Mouse (Mus musculus): Measurements from ENCODE around the gene Gm21981.
A peak's percentile ranks its signal among the peaks of the same experiment; 100 is the strongest.

Gm21981 gene

DNA sequence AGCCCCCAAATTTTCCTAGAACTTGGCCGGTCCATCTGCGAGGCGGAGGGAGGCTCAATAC, at the start of gene Gm21981:
Gm21981 (minus strand) TSS at position 14 of the 61 bp plus-strand sequence.
- DNase-seq (ENCODE audit: low spot score) = no peak

DNA sequence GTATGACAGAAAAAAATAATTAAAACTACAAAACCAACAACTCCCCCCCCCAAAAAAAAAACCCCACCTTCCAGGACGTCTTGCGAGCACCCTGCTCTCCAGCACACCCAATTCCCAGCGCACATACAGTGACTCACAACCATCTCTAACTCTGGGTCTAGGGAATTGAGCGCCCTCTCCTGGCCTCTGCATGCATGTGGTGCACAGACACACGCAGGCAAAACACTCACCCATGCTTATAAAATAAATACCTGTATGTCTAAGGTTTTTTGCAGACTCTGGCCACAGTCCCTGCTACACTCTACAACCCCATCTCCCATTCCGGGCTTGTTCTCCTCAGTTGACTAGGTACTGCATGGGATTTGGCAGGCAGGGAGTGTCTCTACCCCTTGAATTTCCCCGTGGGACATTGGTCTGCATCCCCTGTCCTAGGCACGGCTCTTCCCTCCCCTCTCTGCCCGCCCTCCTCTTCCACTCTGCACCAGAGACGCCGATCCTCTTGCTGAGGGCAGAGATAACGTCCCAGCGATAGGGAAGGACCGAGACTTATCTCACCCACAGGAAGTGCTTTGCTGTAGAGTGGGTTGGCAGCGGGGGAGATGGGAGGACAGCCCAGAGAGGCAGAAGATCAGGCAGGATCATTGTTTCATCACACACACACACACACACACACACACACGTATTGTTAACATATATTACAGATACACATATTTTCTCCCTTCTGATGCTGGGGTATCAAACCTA, 48.9 kb upstream of the Gm21981 start:
- no peak for DNase-seq (ENCODE audit: low spot score)

DNA sequence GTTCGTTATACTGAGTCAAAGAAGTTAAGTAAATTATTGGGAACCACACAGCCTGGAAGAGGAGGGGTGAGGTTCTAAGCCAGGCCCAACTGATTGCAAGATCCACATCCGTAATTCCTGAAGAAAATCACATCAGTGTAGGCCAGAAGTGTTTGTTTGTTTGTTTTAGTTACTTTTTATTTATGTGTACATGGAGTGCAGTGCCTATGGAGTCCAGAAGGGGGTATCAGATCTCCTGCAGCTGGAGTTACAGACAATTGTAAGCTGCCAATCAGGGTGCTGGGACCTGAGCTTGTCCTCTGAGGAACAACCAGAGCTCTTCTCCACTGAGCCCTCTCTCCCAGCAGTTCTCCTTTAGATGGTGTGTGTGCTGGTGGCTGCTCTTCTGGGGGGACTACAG, 45.9 kb upstream of the Gm21981 start:
- DNase-seq (ENCODE audit: low spot score) = peak; percentile 22

- DNase-seq (ENCODE audit: low spot score) = no peak
Measured at GRCm38 (mm10) chr17:47738879-47739798, 44.9 kb upstream of the Gm21981 start.

GRCm38 (mm10) chr17:47738066-47738878, 44.0 kb upstream of the Gm21981 start:
- DNase-seq (ENCODE audit: low spot score) = no peak

GRCm38 (mm10) chr17:47737271-47738065, 43.2 kb upstream of the Gm21981 start:
- peak; percentile 83 for DNase-seq (ENCODE audit: low spot score)

DNA sequence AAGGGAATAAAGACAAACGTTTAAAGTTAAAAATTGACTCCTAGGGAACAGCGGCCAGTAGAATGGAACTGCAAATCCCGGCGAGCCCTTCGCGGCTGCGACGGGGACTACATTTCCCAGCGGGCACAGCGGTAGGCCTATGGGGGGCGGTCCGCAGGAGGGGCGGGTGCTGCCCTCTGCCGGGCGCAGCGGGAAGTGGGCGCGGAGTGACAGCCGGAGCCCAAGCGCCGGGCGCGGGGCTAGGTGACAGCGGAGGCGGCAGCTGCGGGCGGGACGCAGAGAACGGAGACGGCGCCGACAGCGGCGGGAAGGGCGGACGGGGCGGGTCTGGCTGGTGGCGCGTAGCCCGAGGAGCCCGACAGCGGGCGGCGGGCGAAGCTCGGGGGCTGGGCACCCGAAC, 42.6 kb upstream of the Gm21981 start, which contains the start of gene Tfeb:
Tfeb (plus strand) TSS at position 175 of the 400 bp plus-strand sequence.
- DNase-seq (ENCODE audit: low spot score) = peak; percentile 94

DNA sequence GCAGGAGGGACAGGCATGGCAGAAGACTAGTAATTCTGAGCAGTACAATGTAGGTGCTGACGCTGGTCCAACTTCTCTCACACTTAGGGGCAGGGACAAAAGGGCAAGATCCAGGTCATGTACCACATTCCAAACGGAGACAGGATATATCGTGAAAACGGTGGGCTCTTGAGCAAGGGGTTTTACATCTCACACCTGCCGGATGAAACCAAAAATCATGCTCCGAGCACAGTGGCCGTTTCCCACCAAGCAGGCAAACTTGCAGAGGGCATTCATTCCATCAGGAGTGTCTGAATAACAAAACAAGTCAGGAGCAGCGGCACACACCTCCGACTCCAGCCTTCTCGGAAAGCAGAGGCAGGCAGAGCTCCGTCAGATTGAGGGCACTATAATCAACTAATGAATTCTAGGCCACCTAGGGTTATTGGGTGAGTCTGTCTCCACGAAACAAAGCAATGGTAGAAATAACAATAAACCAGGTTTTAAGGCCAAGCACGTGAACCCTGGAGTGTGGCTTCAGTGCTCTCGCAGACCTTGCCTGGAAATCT, 41.4 kb upstream of the Gm21981 start:
- DNase-seq (ENCODE audit: low spot score) = no peak

GRCm38 (mm10) chr17:47730633-47731575, 36.6 kb upstream of the Gm21981 start:
- no peak for DNase-seq (ENCODE audit: low spot score)

GRCm38 (mm10) chr17:47726566-47726965, 32.3 kb upstream of the Gm21981 start, which contains the start of gene Pgc:
Pgc (plus strand) TSS chr17:47726842.
- DNase-seq (ENCODE audit: low spot score) = no peak

- DNase-seq (ENCODE audit: low spot score) = no peak
Measured at GRCm38 (mm10) chr17:47721183-47721582, 26.9 kb upstream of the Gm21981 start.

GRCm38 (mm10) chr17:47715037-47715436, 20.8 kb upstream of the Gm21981 start:
- no peak for DNase-seq (ENCODE audit: low spot score)

GRCm38 (mm10) chr17:47712889-47713571, 18.8 kb upstream of the Gm21981 start:
- no peak for DNase-seq (ENCODE audit: low spot score)

DNA sequence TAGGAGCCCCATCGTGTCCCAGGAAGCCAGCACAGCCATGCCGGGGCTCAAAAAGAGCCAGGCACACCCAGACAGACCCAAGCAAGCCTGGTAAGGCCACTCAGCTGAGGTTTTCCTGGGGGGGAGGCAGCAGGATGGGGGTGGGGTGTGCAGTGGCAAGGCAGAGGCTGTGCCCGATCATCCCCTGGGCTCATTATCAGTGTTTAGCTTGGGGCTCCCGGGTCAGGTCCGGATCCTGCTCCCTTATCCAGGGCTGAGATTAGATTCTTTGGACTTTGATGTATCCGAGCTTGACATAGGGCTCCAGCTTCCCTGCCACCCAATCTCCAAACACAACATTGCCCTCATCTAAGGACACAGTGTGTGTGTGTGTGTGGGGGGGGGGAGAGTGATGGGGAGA, 17.6 kb upstream of the Gm21981 start:
- DNase-seq (ENCODE audit: low spot score) = no peak

GRCm38 (mm10) chr17:47710036-47710435, 15.8 kb upstream of the Gm21981 start:
- no peak for DNase-seq (ENCODE audit: low spot score)

DNA sequence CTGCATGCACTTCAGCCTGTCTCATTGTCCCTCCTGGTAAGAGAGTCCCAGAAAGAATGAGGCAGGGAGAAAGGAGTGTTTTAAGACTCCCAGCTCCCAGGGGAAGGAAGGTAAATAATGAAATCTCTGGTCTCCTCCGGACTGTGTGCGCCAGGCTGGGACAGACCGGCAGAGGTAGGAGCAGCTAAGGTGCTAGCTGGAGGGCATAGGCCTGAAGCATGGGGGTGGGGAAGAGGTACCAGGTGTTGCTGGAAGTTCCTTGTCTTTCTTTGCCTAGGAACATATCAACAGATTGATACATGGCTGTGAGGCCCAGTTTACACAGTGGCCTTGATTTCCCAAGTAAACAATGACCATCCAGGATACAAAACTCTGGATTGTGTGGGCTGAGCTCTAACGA, 14.7 kb upstream of the Gm21981 start:
- no peak for DNase-seq (ENCODE audit: low spot score)

- peak; percentile 33 for DNase-seq (ENCODE audit: low spot score)
Measured at GRCm38 (mm10) chr17:47707961-47708360, 13.7 kb upstream of the Gm21981 start.

DNA sequence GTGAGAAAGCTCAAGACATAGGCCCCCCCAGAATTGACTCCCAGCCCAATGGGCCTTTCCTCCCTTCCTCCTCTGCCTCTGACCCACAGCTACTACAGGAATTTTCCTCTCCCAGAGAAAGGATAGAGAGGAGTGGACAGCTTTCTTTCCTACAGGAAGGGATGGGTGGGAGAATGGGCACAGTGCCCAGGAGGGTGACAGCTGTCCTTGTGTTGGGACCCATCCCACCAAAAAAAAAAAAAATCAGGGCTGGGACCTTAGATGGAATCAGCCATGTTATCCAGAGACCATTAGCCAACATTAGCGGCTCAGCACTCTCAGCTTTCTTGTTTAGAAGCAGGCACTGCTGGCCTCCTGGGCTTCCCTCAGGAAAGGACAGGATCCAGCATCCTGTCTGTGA, 11.9 kb upstream of the Gm21981 start:
- no peak for DNase-seq (ENCODE audit: low spot score)

GRCm38 (mm10) chr17:47704692-47705091, 10.4 kb upstream of the Gm21981 start:
- DNase-seq (ENCODE audit: low spot score) = no peak

- no peak for DNase-seq (ENCODE audit: low spot score)
Measured at GRCm38 (mm10) chr17:47703556-47703955, 9.3 kb upstream of the Gm21981 start.

All from adipocyte (in vitro differentiated cells).